ENCODE assay signal across 20 mouse cellular contexts in genomic region chr5:111070361-111070760, GRCm38 (mm10).
DNase-seq lines count a peak whose midpoint lies in the region; ATAC-seq lines count a peak whose summit lies in the region.
"Had no signal": no experiment of that assay in that cellular context is flagged by ENCODE, and none has a peak within 500 bp of the region (broad histone marks: within the 10 kb centered on the region; RNA-seq: fewer than 3 reads in every experiment).

No protein-coding gene starts in this region.

- H3K27me3 ChIP-seq in forebrain, embryonic 15.5 days, result no peaks in the 10 kb centered on the region
- H3K27me3 ChIP-seq in forebrain, embryonic 14.5 days (replicated peaks; ENCODE audit: control insufficient read depth, insufficient read depth, low read length), result no peaks in the 10 kb centered on the region
- no peaks in the 10 kb centered on the region for H3K27me3 ChIP-seq in hindbrain, embryonic 13.5 days
- H3K27me3 ChIP-seq in hindbrain, embryonic 16.5 days (replicated peaks; ENCODE audit: control insufficient read depth, insufficient read depth, low read length), result no peaks in the 10 kb centered on the region
- H3K27me3 ChIP-seq: embryonic facial prominence, embryonic 13.5 days; embryonic facial prominence, embryonic 15.5 days; forebrain, embryonic 12.5 days had no signal

- no peak overlapping the region for H3K9ac ChIP-seq in forebrain, embryonic 15.5 days (replicated peaks)
- H3K9ac ChIP-seq in forebrain, embryonic 14.5 days (ENCODE audit: low read length), result no peak overlapping the region
- no peak overlapping the region for H3K9ac ChIP-seq in hindbrain, embryonic 13.5 days
- no peak overlapping the region for H3K9ac ChIP-seq in hindbrain, embryonic 16.5 days (ENCODE audit: low read depth, low read length)
- H3K9ac ChIP-seq: embryonic facial prominence, embryonic 13.5 days; embryonic facial prominence, embryonic 15.5 days; forebrain, embryonic 12.5 days had no signal

- no peaks in the 10 kb centered on the region for H3K9me3 ChIP-seq in forebrain, embryonic 15.5 days
- no peaks in the 10 kb centered on the region for H3K9me3 ChIP-seq in forebrain, embryonic 14.5 days (replicated peaks; ENCODE audit: control insufficient read depth, low read length)
- no peaks in the 10 kb centered on the region for H3K9me3 ChIP-seq in hindbrain, embryonic 13.5 days
- no peaks in the 10 kb centered on the region for H3K9me3 ChIP-seq in hindbrain, embryonic 16.5 days (ENCODE audit: control insufficient read depth, low read length)
- H3K9me3 ChIP-seq: embryonic facial prominence, embryonic 13.5 days; embryonic facial prominence, embryonic 15.5 days had no signal

- no peak for ATAC-seq in forebrain, embryonic 15.5 days (replicated peaks)
- no peak for ATAC-seq in forebrain, embryonic 14.5 days
- no peak for ATAC-seq in hindbrain, embryonic 13.5 days (ENCODE audit: low FRiP score)
- ATAC-seq in hindbrain, embryonic 16.5 days, result no peak

- H3K27ac ChIP-seq in forebrain, embryonic 15.5 days (replicated peaks), result peak overlapping the region; percentile 7; the same call in 1 of the 2 replicates
- H3K27ac ChIP-seq in forebrain, embryonic 14.5 days (ENCODE audit: low read depth, low read length), result no peak overlapping the region
- 0 out of 2 replicates have a peak overlapping the region, but pooled peaks have one; percentile 40 for H3K27ac ChIP-seq in hindbrain, embryonic 13.5 days
- no peak overlapping the region for H3K27ac ChIP-seq in hindbrain, embryonic 16.5 days (ENCODE audit: low read depth, low read length)
- H3K27ac ChIP-seq: embryonic facial prominence, embryonic 13.5 days; embryonic facial prominence, embryonic 15.5 days; forebrain, embryonic 12.5 days had no signal

- no peak overlapping the region for H3K4me3 ChIP-seq in forebrain, embryonic 15.5 days
- H3K4me3 ChIP-seq in forebrain, embryonic 14.5 days (ENCODE audit: low read depth, low read length), result no peak overlapping the region
- no peak overlapping the region for H3K4me3 ChIP-seq in hindbrain, embryonic 13.5 days
- H3K4me3 ChIP-seq in hindbrain, embryonic 16.5 days (ENCODE audit: low read length), result no peak overlapping the region
- H3K4me3 ChIP-seq: embryonic facial prominence, embryonic 13.5 days; embryonic facial prominence, embryonic 15.5 days; erythroblast, embryonic 14.5 days; forebrain, embryonic 12.5 days had no signal

- peaks cover 68% of the 10 kb centered on the region for H3K4me1 ChIP-seq in forebrain, embryonic 15.5 days
- peaks cover 33% of the 10 kb centered on the region for H3K4me1 ChIP-seq in forebrain, embryonic 14.5 days (ENCODE audit: control insufficient read depth, insufficient read depth, low read length)
- peaks cover 63% of the 10 kb centered on the region for H3K4me1 ChIP-seq in hindbrain, embryonic 13.5 days (replicated peaks)
- H3K4me1 ChIP-seq in hindbrain, embryonic 16.5 days (ENCODE audit: control insufficient read depth, insufficient read depth, low read depth, low read length), result peaks cover 13% of the 10 kb centered on the region

- WGBS in forebrain, embryonic 15.5 days, result 69% methylated on average over 6 of the region's 6 CpGs
- 74% methylated on average over 6 of the region's 6 CpGs for WGBS in forebrain, embryonic 14.5 days
- WGBS in hindbrain, embryonic 13.5 days, result 77% methylated on average over 6 of the region's 6 CpGs
- WGBS in hindbrain, embryonic 16.5 days, result 78% methylated on average over 6 of the region's 6 CpGs

- no peak for DNase-seq in forebrain, embryonic 14.5 days (ENCODE audit: low spot score)
- DNase-seq in yolk sac, embryonic 10.5 days (ENCODE audit: low spot score), result peak; percentile 65
- DNase-seq in urinary bladder, adult 2 months (ENCODE audit: low spot score), result no peak
- DNase-seq: adrenal gland, adult 2 months; adrenal gland, postnatal 10 days; adrenal gland, postnatal 25 days; cerebellum, adult 11 months; cerebellum, adult 18-20 months; cerebellum, adult 8-10 months; cerebellum, adult 9-11 months; cerebellum, postnatal 14 days; cerebellum, postnatal 36 days; embryo, embryonic 11 days had no signal

- no peak overlapping the region for H3K4me2 ChIP-seq in forebrain, embryonic 15.5 days (replicated peaks)
- no peak overlapping the region for H3K4me2 ChIP-seq in forebrain, embryonic 14.5 days (ENCODE audit: low read length)
- no peak overlapping the region for H3K4me2 ChIP-seq in hindbrain, embryonic 13.5 days
- no peak overlapping the region for H3K4me2 ChIP-seq in hindbrain, embryonic 16.5 days (ENCODE audit: low read length)
- H3K4me2 ChIP-seq: embryonic facial prominence, embryonic 13.5 days; embryonic facial prominence, embryonic 15.5 days; forebrain, embryonic 12.5 days had no signal

- no peaks in the 10 kb centered on the region for H3K36me3 ChIP-seq in forebrain, embryonic 15.5 days
- H3K36me3 ChIP-seq in forebrain, embryonic 14.5 days (ENCODE audit: control insufficient read depth, insufficient read depth, low read length), result no peaks in the 10 kb centered on the region
- H3K36me3 ChIP-seq in hindbrain, embryonic 13.5 days, result no peaks in the 10 kb centered on the region
- H3K36me3 ChIP-seq in hindbrain, embryonic 16.5 days (ENCODE audit: control insufficient read depth, insufficient read depth, low read length), result no peaks in the 10 kb centered on the region
- H3K36me3 ChIP-seq: embryonic facial prominence, embryonic 13.5 days; embryonic facial prominence, embryonic 15.5 days; forebrain, embryonic 12.5 days had no signal

Comparison
In these comparisons a context has a peak if more than half of its experiments do, and no peak if none do; other contexts are left out.
1. H3K27ac ChIP-seq: peak in forebrain, embryonic 15.5 days (single experiment) and hindbrain, embryonic 13.5 days (single experiment); none in forebrain, embryonic 14.5 days (single experiment) and hindbrain, embryonic 16.5 days (single experiment).